Mouse (Mus musculus): ENCODE results near the gene Glud1.
A peak's percentile ranks its signal among the peaks of the same experiment; 100 is the strongest.
"Not testable (repeated sequence)": the region's sequence is repeated elsewhere in the genome, so short reads cannot be mapped to it uniquely, and the experiment has no call there.

Glud1 gene

GRCm38 (mm10) chr14:34312339-34313048, 2.0 kb downstream of the Glud1 start:
- no peak for DNase-seq (ENCODE audit: low spot score)

GRCm38 (mm10) chr14:34313612-34314011, 3.1 kb downstream of the Glud1 start:
- no peak for DNase-seq (ENCODE audit: low spot score)

- DNase-seq (ENCODE audit: low spot score): not testable (repeated sequence)
Measured at GRCm38 (mm10) chr14:34314383-34314782, 3.9 kb downstream of the Glud1 start.

GRCm38 (mm10) chr14:34314796-34315195, 4.3 kb downstream of the Glud1 start:
- DNase-seq (ENCODE audit: low spot score): no peak

- DNase-seq (ENCODE audit: low spot score): no peak
Measured at GRCm38 (mm10) chr14:34316346-34316745, 5.8 kb downstream of the Glud1 start.

GRCm38 (mm10) chr14:34317431-34317830, 6.9 kb downstream of the Glud1 start:
- DNase-seq (ENCODE audit: low spot score): no peak

GRCm38 (mm10) chr14:34318113-34318512, 7.6 kb downstream of the Glud1 start:
- no peak for DNase-seq (ENCODE audit: low spot score)

GRCm38 (mm10) chr14:34323576-34324085, 13.1 kb downstream of the Glud1 start:
- no peak for DNase-seq (ENCODE audit: low spot score)

- no peak for DNase-seq (ENCODE audit: low spot score)
Measured at GRCm38 (mm10) chr14:34326606-34327005, 16.1 kb downstream of the Glud1 start.

- no peak for DNase-seq (ENCODE audit: low spot score)
Measured at GRCm38 (mm10) chr14:34327618-34328017, 17.1 kb downstream of the Glud1 start.

GRCm38 (mm10) chr14:34330657-34331158, 20.2 kb downstream of the Glud1 start:
- no peak for DNase-seq (ENCODE audit: low spot score)

GRCm38 (mm10) chr14:34331886-34332285, 21.4 kb downstream of the Glud1 start:
- DNase-seq (ENCODE audit: low spot score): no peak

- no peak for DNase-seq (ENCODE audit: low spot score)
Measured at GRCm38 (mm10) chr14:34332476-34332875, 21.9 kb downstream of the Glud1 start.

GRCm38 (mm10) chr14:34339446-34339845, 28.9 kb downstream of the Glud1 start:
- DNase-seq (ENCODE audit: low spot score): no peak

- DNase-seq (ENCODE audit: low spot score): no peak
Measured at GRCm38 (mm10) chr14:34341993-34342392, 31.5 kb downstream of the Glud1 start.

- DNase-seq (ENCODE audit: low spot score): no peak
Measured at GRCm38 (mm10) chr14:34343078-34343477, 32.6 kb downstream of the Glud1 start.

GRCm38 (mm10) chr14:34344361-34344760, 33.8 kb downstream of the Glud1 start:
- DNase-seq (ENCODE audit: low spot score): peak; percentile 13

- DNase-seq (ENCODE audit: low spot score): peak; percentile 31
Measured at GRCm38 (mm10) chr14:34345771-34346566, 35.4 kb downstream of the Glud1 start.

GRCm38 (mm10) chr14:34347084-34347483, 36.6 kb downstream of the Glud1 start:
- DNase-seq (ENCODE audit: low spot score): peak; percentile 31

GRCm38 (mm10) chr14:34348301-34348700, 37.8 kb downstream of the Glud1 start:
- no peak for DNase-seq (ENCODE audit: low spot score)

- DNase-seq (ENCODE audit: low spot score): no peak
Measured at GRCm38 (mm10) chr14:34349007-34349406, 38.5 kb downstream of the Glud1 start.

GRCm38 (mm10) chr14:34351660-34352059, 41.1 kb downstream of the Glud1 start:
- DNase-seq (ENCODE audit: low spot score): no peak

GRCm38 (mm10) chr14:34352523-34352922, 42.0 kb downstream of the Glud1 start:
- no peak for DNase-seq (ENCODE audit: low spot score)
